Mouse (Mus musculus) erythroid progenitor cell, adult 5-6 weeks (primary cell): ENCODE measurements around the gene Lmntd1. TPM values are rescaled to one million over a fixed set of nuclear protein-coding genes. Genes with fewer than 3 reads are reported as not detected.

Experiments used
- ATAC-seq: replicated peaks from 2 replicates; pipeline ENCODE4 v1.8.0; 2016; ENCODE audit warnings: moderate number of reproducible peaks, mild to moderate bottlenecking, moderate TSS enrichment, inconsistent platforms; ENCODE audit not compliant: poor library complexity, low FRiP score, severe bottlenecking
- total RNA-seq, 2 experiments: library from RNA; stranded (forward) in 1 of 2; stranded (reverse) in 1 of 2; fragments of 150-400 nt in 1 of 2; fragments of 186-747, 209-891 nt in 1 of 2; gene quantifications; 2 replicates each; pipeline versions ENCODE4 v1.2.3 to v1.2.4; 2015 to 2017; ENCODE audit warnings: low replicate concordance in 2 of 2

The Lmntd1 gene
- total RNA-seq, 2 experiments from 2014 or later = not detected

DNA sequence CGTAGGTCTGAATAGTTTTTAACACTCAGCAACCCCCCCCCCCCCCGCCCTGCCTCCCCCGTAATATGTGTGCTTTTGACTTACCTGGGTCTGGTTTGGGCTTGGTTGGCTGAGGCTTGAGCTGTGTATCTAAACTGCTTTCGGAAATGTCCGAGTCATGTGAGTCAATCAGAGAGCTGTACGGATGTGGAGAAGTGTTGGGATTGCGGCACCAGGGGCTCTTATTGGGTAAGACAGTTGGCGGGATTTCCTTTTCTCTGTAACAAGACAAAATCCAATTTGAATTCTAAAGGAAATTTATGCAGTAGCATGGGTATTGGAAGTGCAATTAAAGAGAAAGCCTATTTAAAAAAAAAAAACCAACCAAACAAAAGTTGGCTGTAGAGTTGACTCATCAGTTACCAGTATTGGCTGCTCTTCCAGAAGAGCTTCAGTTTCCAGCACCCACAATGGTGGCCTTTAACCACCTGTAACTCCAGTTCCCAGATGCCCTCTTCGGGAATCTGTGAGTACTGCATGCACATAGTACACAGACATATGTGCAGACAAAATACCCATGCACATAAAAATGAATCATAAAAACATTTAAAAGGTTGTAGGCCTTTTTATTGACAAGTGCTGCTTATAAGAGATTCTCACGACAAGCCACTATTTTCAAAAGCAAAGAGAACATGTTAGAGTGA is 209.6 kb downstream of the Lmntd1 start:
- no peak for ATAC-seq

DNA sequence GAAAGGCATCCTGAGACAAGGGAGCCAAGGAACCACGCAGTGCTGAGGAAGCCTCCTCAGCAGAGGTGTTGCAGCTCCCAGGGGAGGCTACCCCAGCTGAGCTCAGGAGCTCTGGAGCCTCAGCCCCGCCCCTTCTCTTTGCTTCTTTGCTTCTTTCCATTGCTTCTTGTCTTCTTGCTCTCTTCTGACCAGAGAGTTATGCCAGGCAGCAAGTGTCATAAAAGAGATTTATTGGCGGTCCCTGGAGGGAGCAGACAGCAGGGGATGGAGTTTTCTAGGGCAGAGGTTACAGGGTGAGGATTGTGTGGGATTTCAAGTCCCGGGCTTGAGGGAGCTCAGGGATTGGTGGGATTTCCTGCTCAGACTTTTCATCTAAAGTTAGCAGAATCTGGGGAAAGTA is 213.0 kb downstream of the Lmntd1 start:
- ATAC-seq = no peak

DNA sequence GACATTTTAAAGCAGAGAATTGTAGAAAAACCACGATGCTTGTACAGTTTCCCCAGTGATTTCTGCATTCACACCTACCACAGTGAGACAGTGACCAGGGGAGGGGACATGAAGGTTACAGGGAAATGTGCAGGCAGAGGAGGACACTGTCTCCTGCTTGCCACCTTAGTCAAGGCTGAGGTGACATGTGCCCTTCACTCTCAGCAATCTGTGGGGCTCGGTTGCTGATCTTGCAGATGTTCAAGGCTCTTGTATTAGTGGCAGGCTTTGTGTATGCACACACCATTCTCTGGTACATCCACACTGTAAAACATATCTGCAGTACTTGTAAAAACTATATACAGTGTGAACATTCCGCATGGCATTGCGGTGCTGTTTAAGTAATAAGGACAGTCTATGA is 216.2 kb downstream of the Lmntd1 start:
- no peak for ATAC-seq

DNA sequence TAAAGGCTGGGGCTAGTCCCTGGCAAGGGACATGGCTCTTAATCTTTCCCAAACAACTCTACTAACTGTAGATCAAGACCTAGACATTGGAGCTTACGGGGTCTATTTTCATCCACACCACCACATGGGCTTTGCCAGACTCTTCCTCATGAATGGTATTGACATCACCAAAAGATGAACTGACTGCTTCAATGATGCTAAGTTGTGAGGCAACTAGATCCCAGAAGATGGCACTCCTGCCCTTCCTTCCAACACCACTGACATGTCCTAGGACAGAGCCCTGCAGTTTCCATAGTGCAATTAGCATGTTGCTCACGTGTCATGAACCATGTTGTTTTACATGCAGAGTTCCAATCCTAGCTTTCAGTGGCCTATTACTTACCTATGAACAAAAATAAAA is 217.6 kb downstream of the Lmntd1 start:
- no peak for ATAC-seq

GRCm38 (mm10) chr6:145390421-145390820 is 223.7 kb downstream of the Lmntd1 start:
- ATAC-seq = no peak

- ATAC-seq = no peak
These were observed 224.2 kb downstream of the Lmntd1 start for GRCm38 (mm10) chr6:145389904-145390303.

DNA sequence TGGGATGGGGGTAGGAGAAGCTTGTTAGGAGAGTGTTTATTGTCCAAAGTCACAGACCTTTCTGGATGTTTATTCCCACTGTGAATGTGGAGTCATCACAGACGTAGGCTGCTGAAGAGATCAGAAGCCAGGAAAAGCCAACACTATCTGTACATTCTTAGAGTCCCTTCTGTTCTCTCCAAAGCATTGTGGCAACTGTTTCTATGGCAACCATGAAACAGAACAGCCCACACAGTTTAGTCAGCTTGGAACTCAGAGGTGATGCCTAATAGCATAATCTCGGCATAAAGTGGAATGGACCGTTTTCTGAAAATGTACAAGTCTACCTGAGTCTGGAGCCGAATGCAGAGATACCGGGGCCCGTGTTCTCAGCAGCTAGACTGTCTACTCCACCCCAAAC is 226.7 kb downstream of the Lmntd1 start:
- no peak for ATAC-seq

GRCm38 (mm10) chr6:145382586-145383380 is 231.3 kb downstream of the Lmntd1 start:
- no peak for ATAC-seq

- no peak for ATAC-seq
These were observed 233.2 kb downstream of the Lmntd1 start for GRCm38 (mm10) chr6:145380961-145381360.

- no peak for ATAC-seq
These were observed 234.9 kb downstream of the Lmntd1 start for GRCm38 (mm10) chr6:145379175-145379574.

DNA sequence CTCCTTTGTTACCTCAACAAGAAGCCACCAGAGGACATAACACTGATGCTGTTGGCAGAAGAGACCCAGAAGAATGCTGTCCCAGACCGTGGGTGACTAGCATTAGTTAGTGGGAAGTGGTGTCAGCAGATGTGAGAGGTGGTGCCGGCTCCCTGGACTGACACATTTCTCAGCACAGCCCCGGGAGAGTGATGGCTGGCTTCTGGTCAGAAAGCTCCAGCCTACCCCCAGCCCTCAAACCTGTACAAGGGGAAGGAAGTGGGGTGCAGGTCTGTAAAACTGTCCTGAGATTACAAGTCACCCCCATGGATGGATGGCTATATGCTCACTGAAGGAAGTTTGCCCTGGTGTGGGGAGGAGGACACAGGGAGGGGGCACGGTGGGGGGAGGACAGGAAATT is 235.4 kb downstream of the Lmntd1 start:
- ATAC-seq = no peak

DNA sequence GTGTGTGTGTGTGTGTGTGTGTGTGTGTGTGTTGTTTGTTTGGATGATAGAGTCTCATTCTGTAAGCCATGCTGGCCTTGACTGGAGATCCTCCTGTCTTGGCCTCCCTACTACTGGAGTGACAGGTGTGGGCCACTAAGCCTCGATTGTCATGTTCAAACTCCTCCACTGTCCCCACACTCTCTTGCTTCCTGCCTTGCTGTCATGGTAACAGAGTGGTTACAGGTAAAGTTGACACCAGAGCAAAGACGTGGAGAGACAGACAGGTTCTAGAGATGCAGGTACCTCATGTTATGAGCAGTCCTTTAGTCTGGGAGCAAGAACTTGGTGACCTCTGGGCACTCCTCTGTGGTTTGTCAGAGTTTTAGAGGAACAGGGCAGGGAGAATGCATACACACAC is 239.7 kb downstream of the Lmntd1 start:
- no peak for ATAC-seq

- no peak for ATAC-seq
These were observed 240.4 kb downstream of the Lmntd1 start for GRCm38 (mm10) chr6:145373712-145374221.

GRCm38 (mm10) chr6:145372066-145372465 is 242.1 kb downstream of the Lmntd1 start:
- no peak for ATAC-seq

GRCm38 (mm10) chr6:145371586-145371985 is 242.5 kb downstream of the Lmntd1 start:
- ATAC-seq = no peak

GRCm38 (mm10) chr6:145370302-145370701 is 243.8 kb downstream of the Lmntd1 start:
- no peak for ATAC-seq

DNA sequence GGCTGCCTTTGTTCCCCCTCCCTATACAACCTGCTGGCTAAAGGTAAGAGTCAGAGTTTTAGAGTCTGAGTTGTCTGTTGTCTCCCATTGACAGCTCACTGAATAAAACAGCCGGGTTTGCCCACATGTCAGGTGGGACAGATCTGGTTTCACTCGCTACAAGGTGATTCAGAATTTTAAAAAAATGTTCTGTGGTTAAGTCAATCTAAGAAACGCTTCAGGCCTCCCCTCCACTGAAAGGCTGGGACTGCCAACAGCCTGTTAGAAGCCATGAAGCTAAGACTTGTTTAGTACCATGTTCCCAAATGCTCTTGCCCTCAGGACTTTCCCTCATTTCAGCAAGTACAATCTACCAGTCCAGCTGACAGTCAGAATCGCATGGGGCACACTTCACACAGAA is 244.8 kb downstream of the Lmntd1 start:
- ATAC-seq = no peak

DNA sequence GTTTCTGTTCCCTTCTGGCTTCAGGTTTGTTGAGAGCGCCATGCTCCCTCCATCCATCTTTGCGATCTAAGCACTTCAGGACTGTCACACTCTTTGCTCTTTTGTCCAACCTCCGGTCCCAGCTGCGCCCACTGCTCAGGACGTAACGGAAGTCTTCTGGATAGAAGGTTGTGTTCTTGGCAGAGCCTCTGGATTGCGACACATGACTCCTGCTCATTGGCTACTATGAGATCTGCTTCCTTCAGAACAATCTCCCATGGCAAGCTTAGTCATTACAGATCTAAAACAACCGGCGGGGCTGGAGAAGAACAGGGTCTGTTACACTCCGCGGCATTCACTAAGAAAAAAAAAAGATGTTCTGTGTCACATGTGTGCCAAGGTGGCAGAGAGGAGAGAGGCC is 247.6 kb downstream of the Lmntd1 start:
- ATAC-seq = no peak

- no peak for ATAC-seq
These were observed 250.4 kb downstream of the Lmntd1 start for GRCm38 (mm10) chr6:145363698-145364097.

DNA sequence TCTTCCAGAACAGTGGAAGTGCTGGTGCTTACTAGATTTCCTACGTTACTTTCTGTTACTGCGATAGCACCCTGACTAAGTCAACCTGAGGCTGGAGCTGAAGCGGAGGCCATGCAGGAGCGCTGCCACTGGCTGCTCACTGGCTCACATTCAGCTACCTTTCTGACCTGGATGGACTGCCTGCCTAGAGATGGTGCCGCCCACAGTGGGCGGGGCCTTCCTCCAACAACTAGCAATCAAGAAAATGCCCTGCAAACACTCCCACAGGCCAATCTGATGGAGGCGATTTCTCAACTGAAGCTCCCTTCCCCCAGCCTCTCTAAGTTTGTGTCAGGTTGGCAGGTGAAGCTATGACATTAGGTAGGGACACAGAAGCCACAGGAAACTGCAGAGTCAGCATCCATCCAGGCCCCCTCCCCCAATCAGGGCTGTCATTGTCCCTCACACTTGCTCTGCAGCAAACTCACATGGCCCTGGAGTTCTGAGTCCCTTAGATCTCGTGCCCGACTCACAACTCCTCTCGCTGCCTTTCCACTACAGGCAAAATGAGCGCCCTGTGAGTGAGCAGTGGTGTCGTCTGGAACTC is 252.9 kb downstream of the Lmntd1 start:
- ATAC-seq = no peak; the same call in 1 of the 2 replicates
